Mouse (Mus musculus) kidney, postnatal 0 days (tissue): ENCODE data around the gene Baiap2l2. TPM values are rescaled to one million over a fixed set of nuclear protein-coding genes. Genes with fewer than 3 reads are reported as not detected.

Source experiments
- ATAC-seq: fragments of 200-750 bp; cut with Nextera tagmentation; replicated peaks from 2 replicates; pipeline ENCODE4 v1.8.0; 2017; ENCODE audit warnings: low read depth, moderate number of reproducible peaks, moderate TSS enrichment, moderate library complexity; ENCODE audit not compliant: low FRiP score
- DNase-seq: peaks from one replicate; pipeline ENCODE4 v3.0.0-alpha.2; 2016; ENCODE audit warnings: low spot score
- H3K27ac ChIP-seq: fragments of 300-500 bp; sonication (generic); 2 replicates; pipeline ENCODE4 v1.5.1; 2014; ENCODE audit warnings: mild to moderate bottlenecking
- H3K27me3 ChIP-seq: fragments of 300-500 bp; sonication (generic); 2 replicates; pipeline ENCODE4 v1.6.1; 2014; ENCODE audit warnings: low read length, mixed read lengths; ENCODE audit not compliant: insufficient read depth
- H3K36me3 ChIP-seq: fragments of 300-500 bp; sonication (generic); 2 replicates; pipeline ENCODE4 v1.6.1; 2014; ENCODE audit warnings: low read length, mixed read lengths; ENCODE audit not compliant: insufficient read depth
- H3K4me1 ChIP-seq: fragments of 300-500 bp; sonication (generic); replicated peaks from 2 replicates; pipeline ENCODE4 v1.6.1; 2014; ENCODE audit warnings: antibody characterized with exemption, low read length, mixed read lengths; ENCODE audit not compliant: insufficient read depth
- H3K4me2 ChIP-seq: fragments of 300-500 bp; sonication (generic); 2 replicates; pipeline ENCODE4 v1.6.1; 2014; ENCODE audit warnings: mild to moderate bottlenecking, low read length, moderate library complexity, mixed read lengths
- H3K4me3 ChIP-seq: fragments of 300-500 bp; sonication (generic); replicated peaks from 2 replicates; pipeline ENCODE4 v1.5.1; 2014; ENCODE audit warnings: low read depth, low read length
- H3K9ac ChIP-seq: fragments of 300-500 bp; sonication (generic); 2 replicates; pipeline ENCODE4 v1.6.1; 2014; ENCODE audit warnings: low read depth, low read length
- H3K9me3 ChIP-seq: fragments of 300-500 bp; sonication (generic); replicated peaks from 2 replicates; pipeline ENCODE4 v1.6.1; 2016; ENCODE audit warnings: low read length, inconsistent platforms, mixed read lengths
- CTCF ChIP-seq: IDR thresholded peaks from 2 replicates; pipeline ENCODE4 v1.5.1; 2016; ENCODE audit warnings: antibody characterized with exemption, low read depth, mild to moderate bottlenecking, moderate library complexity
- WGBS: fragments of 180-500 bp; shearing (Covaris S2); extraction: QIAGEN DNeasy Blood & Tissue Kit; methylation state at CpG from one replicate; pipeline ENCODE4 v1.1.7; 2014; 5-methylcytosine and 5-hydroxymethylcytosine counted together
- polyA plus RNA-seq: library from polyadenylated mRNA; unstranded; fragments of >200 nt; fragmentation: Nextera tagmentation; extraction: Ambion mirVana; gene quantifications from 2 replicates; pipeline ENCODE4 v1.2.1, GENCODE M21; 2015

Baiap2l2 gene
- polyA plus RNA-seq, 1 experiment from 2014 or later: 25.0 TPM

DNA sequence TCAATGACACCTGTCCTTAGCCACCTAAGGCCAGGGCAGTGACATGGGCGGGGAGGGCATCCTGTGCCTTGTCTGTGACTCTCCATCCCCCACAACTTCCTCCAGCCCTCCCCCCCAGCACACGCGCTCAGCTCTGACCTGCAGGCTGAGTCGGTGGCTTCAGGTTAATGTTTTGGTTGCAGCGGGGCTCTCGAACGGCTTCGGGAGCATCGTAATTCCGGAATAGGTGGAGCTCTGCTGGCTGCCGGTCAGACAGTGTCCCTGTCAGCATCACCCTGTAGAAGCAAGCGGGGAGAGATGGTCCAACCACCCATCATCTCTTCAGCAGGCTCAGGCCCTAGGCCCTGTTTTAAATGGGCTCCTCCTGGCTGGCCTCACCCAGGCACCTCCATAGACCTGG, 4.1 kb upstream of the Baiap2l2 start:
- Histone ChIP-seq H3K27ac (no peak overlapping the region), H3K4me2 (no peak overlapping the region), H3K4me1 (no peaks in the 10 kb centered on the region), H3K4me3 (no peak overlapping the region), H3K27me3 (no peaks in the 10 kb centered on the region), H3K9me3 (no peaks in the 10 kb centered on the region), H3K36me3 (0 out of 2 replicates have a peak, but pooled peaks cover 4% of the 10 kb centered on the region), H3K9ac (no peak overlapping the region)
- no peak for TF ChIP-seq CTCF
- WGBS: 65% methylated on average over 12 of the region's 12 CpGs
- ATAC-seq (no peak), DNase-seq (no peak)

DNA sequence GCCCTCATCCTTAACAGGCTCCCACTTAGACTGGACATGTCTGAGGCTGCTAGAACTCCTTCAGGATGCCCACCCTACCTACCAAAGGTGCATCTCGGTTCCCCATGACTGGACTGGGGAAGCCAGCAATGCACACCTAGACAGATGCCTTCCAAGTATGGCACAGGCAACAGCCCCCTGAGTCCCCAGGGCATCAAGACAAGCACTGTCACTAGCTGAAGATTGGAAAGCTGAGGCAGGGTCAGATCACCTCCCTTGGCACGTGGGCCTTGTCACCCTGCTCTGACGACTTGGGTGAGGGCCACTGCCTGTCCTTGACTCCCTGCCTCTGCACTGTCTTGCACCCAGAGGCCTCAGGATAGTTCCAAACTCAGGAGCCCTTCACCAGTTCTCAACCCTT, 3.0 kb upstream of the Baiap2l2 start:
- 0 out of 2 replicates have a peak, but pooled peaks cover 4% of the 10 kb centered on the region for H3K36me3 ChIP-seq
- WGBS: 88% methylated on average over 3 of the region's 3 CpGs
- H3K4me2 ChIP-seq: no peak overlapping the region
- H3K9me3 ChIP-seq: no peaks in the 10 kb centered on the region
- H3K4me1 ChIP-seq: no peaks in the 10 kb centered on the region
- ATAC-seq (no peak), DNase-seq (no peak)
- no peak overlapping the region for H3K9ac ChIP-seq
- no peak overlapping the region for H3K4me3 ChIP-seq
- no peak overlapping the region for H3K27ac ChIP-seq
- H3K27me3 ChIP-seq: no peaks in the 10 kb centered on the region
- no peak for TF ChIP-seq CTCF

DNA sequence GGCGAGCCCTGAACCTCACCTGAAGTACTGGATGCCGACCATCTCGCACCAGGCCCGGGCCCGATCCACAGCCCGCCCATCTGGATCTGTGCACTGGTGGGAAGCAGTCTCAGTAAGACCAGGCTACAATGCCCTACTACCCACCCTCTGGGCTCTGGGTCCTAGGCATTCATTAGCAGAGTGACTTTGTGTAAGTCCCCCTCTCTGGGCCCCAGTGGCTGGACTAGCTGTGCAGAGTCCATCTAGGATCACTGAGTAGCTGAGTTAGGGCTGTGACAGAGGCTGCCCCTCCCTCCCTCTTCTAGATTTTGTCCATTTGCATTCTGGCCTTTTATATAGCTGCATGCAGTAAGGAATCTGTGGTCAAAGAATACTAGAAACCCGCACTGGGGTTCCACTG, 1.8 kb upstream of the Baiap2l2 start:
- DNase-seq (no peak), ATAC-seq (peak; percentile 40)
- 93% methylated on average over 7 of the region's 7 CpGs for WGBS
- Histone ChIP-seq H3K4me3 (no peak overlapping the region), H3K4me2 (no peak overlapping the region), H3K27ac (peak overlapping the region; percentile 83), H3K27me3 (no peaks in the 10 kb centered on the region), H3K9ac (no peak overlapping the region), H3K36me3 (0 out of 2 replicates have a peak, but pooled peaks cover 4% of the 10 kb centered on the region), H3K9me3 (no peaks in the 10 kb centered on the region), H3K4me1 (no peaks in the 10 kb centered on the region)
- TF ChIP-seq CTCF: no peak

DNA sequence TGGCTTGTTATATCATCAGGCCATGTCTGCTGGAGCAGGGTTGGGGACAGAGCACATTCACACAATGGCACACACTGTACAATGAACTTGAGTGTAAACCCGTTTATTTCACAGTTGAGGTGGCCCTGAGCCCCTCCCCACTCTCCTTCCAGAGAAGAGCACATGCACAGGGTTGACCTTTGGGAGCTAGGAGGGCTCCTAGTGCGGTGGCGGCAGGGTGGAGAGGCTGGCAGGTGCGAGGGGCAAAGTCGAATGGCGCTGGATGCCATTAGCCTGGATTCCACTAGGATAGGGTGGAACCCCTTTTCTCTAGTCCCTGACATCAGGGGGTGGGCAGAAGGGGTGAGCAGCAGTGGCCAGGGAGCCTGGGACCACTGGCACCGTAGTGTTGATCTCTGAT, 804 bp upstream of the Baiap2l2 start:
- Histone ChIP-seq H3K36me3 (0 out of 2 replicates have a peak, but pooled peaks cover 4% of the 10 kb centered on the region), H3K4me2 (no peak overlapping the region), H3K4me1 (no peaks in the 10 kb centered on the region), H3K9me3 (no peaks in the 10 kb centered on the region), H3K9ac (no peak overlapping the region), H3K4me3 (no peak overlapping the region), H3K27me3 (no peaks in the 10 kb centered on the region), H3K27ac (peak overlapping the region; percentile 83)
- WGBS: 83% methylated on average over 7 of the region's 7 CpGs
- peak; percentile 18; the same call in 1 of the 2 replicates for ATAC-seq
- DNase-seq: no peak
- no peak for TF ChIP-seq CTCF

DNA sequence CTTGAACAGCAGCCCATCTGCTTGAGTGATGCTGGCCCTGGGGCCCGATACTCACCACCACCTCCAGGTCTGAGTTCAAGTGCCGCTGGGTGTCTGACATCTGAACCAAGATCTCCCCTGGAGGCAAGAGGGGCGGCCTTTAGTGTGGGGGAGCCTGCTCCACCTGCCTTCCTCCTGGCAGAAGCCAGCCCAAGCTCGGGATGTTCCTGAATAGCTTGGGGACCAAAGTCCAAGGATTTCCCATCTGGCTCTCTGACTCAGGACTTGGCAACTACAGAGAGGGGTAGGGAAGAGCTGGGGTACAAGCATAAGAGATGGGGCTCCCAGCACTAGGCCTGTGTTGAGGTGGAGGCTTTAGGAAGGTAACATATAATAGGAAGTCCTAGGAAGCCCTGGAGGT, 2.0 kb downstream of the Baiap2l2 start:
- no peak for TF ChIP-seq CTCF
- 79% methylated on average over 4 of the region's 4 CpGs for WGBS
- H3K4me2 ChIP-seq: peak overlapping the region; percentile 41; the same call in 1 of the 2 replicates
- no peaks in the 10 kb centered on the region for H3K36me3 ChIP-seq
- no peak for DNase-seq
- no peaks in the 10 kb centered on the region for H3K4me1 ChIP-seq
- no peak overlapping the region for H3K9ac ChIP-seq
- no peaks in the 10 kb centered on the region for H3K9me3 ChIP-seq
- no peak for ATAC-seq
- H3K27ac ChIP-seq: 0 out of 2 replicates have a peak overlapping the region, but pooled peaks have one; percentile 8
- no peaks in the 10 kb centered on the region for H3K27me3 ChIP-seq
- H3K4me3 ChIP-seq: no peak overlapping the region

DNA sequence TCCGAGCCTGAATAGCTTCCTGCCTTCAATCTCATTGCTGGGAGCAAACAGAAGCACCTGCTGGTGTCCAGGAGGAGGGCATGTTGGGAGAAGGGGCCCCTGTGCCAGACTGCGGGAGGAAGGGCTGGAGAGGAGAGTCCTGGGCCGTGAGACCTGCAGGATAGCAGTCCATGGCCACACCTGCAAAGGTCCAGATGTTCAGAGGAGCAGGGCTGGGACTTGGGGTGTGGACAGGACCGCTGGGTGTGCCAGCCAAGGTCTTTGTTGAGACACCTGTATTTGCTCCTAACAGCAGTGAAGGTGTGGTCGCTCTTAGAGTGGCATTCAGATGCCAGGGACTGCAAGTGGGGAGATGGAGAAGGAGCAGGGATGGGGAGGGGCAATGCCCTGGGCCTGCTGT, 2.9 kb downstream of the Baiap2l2 start:
- Histone ChIP-seq H3K4me1 (no peaks in the 10 kb centered on the region), H3K4me2 (no peak overlapping the region), H3K27ac (no peak overlapping the region), H3K36me3 (no peaks in the 10 kb centered on the region), H3K27me3 (no peaks in the 10 kb centered on the region), H3K9me3 (no peaks in the 10 kb centered on the region), H3K4me3 (no peak overlapping the region), H3K9ac (no peak overlapping the region)
- no peak for DNase-seq
- 81% methylated on average over 5 of the region's 5 CpGs for WGBS
- ATAC-seq: no peak
- TF ChIP-seq CTCF: no peak

DNA sequence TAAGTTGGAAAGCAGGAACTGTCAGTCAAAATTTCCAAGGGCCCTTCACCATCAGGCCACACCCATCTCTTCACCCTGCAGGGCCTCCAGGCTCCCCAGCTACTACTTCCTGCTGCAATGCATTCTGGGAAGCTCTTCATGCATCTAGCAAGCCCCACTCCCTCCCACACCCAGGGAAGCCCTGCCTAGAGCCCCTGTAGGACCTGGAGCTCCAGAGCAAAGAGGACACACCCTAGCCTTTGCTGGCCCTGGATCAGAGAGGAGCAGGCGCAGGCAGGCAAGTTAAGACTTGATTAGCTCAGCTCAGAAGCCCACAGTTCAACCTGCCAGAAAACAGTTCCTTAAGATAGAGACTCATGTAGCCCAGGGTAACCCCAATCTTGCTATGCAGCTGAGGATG, 3.9 kb downstream of the Baiap2l2 start:
- no peak overlapping the region for H3K27ac ChIP-seq
- H3K4me3 ChIP-seq: no peak overlapping the region
- no peak overlapping the region for H3K4me2 ChIP-seq
- H3K9ac ChIP-seq: no peak overlapping the region
- H3K27me3 ChIP-seq: no peaks in the 10 kb centered on the region
- no peak for TF ChIP-seq CTCF
- 71% methylated on average over 1 of the region's 1 CpGs for WGBS
- H3K9me3 ChIP-seq: no peaks in the 10 kb centered on the region
- DNase-seq (no peak), ATAC-seq (no peak)
- no peaks in the 10 kb centered on the region for H3K36me3 ChIP-seq
- H3K4me1 ChIP-seq: no peaks in the 10 kb centered on the region
